Mouse (Mus musculus): Measurements from ENCODE around the gene Pum3.

Gene Pum3

GRCm38 (mm10) chr19:27429745-27430251 lies at the start of gene Pum3:
Pum3 (minus strand) TSS chr19:27429825.
- peak; percentile 95 to 98 for DNase-seq

- no peak for DNase-seq
Measured at GRCm38 (mm10) chr19:27466691-27467090, 37.1 kb upstream of the Pum3 start.

- DNase-seq, result no peak
Measured at GRCm38 (mm10) chr19:27462656-27463055, 33.0 kb upstream of the Pum3 start.

GRCm38 (mm10) chr19:27450458-27450857 lies 20.8 kb upstream of the Pum3 start:
- DNase-seq, result peak; percentile 82 to 83

GRCm38 (mm10) chr19:27447515-27447914 lies 17.9 kb upstream of the Pum3 start:
- peak; percentile 58 to 66 for DNase-seq

GRCm38 (mm10) chr19:27441106-27441505 lies 11.5 kb upstream of the Pum3 start:
- no peak for DNase-seq

GRCm38 (mm10) chr19:27437982-27438652 lies 8.5 kb upstream of the Pum3 start:
- DNase-seq, result no peak

- DNase-seq, result peak; percentile 37 to 51
Measured at GRCm38 (mm10) chr19:27430406-27430805, 781 bp upstream of the Pum3 start.

GRCm38 (mm10) chr19:27429281-27429680 lies 344 bp downstream of the Pum3 start:
- DNase-seq, result no peak

GRCm38 (mm10) chr19:27427865-27428264 lies 1.8 kb downstream of the Pum3 start:
- DNase-seq, result no peak

GRCm38 (mm10) chr19:27426451-27426850 lies 3.2 kb downstream of the Pum3 start:
- DNase-seq, result no peak

- peak; percentile 66 to 69 for DNase-seq
Measured at GRCm38 (mm10) chr19:27425656-27426055, 4.0 kb downstream of the Pum3 start.

- no peak for DNase-seq
Measured at GRCm38 (mm10) chr19:27417375-27417774, 12.2 kb downstream of the Pum3 start.

GRCm38 (mm10) chr19:27416569-27416968 lies 13.1 kb downstream of the Pum3 start:
- peak; percentile 79 to 80 for DNase-seq

GRCm38 (mm10) chr19:27411340-27411739 lies 18.3 kb downstream of the Pum3 start:
- no peak for DNase-seq

- no peak for DNase-seq
Measured at GRCm38 (mm10) chr19:27410751-27411150, 18.9 kb downstream of the Pum3 start.

GRCm38 (mm10) chr19:27409782-27410181 lies 19.8 kb downstream of the Pum3 start:
- DNase-seq, result no peak

- DNase-seq, result no peak
Measured at GRCm38 (mm10) chr19:27409196-27409595, 20.4 kb downstream of the Pum3 start.

- DNase-seq, result no peak
Measured at GRCm38 (mm10) chr19:27397797-27398196, 31.8 kb downstream of the Pum3 start.

GRCm38 (mm10) chr19:27397223-27397622 lies 32.4 kb downstream of the Pum3 start:
- DNase-seq, result peak in 1 of 2 experiments; percentile 17

GRCm38 (mm10) chr19:27396719-27397118 lies 32.9 kb downstream of the Pum3 start:
- no peak for DNase-seq

- DNase-seq, result peak; percentile 20 to 36
Measured at GRCm38 (mm10) chr19:27395936-27396335, 33.7 kb downstream of the Pum3 start.

- peak; percentile 55 to 72 for DNase-seq
Measured at GRCm38 (mm10) chr19:27395481-27395880, 34.1 kb downstream of the Pum3 start.

GRCm38 (mm10) chr19:27394341-27394990 lies 35.2 kb downstream of the Pum3 start:
- no peak for DNase-seq

Measured in kidney, postnatal 4 days (tissue).